Mouse (Mus musculus) ES-E14 (cell line): ENCODE measurements at regions not wholly inside any gene's neighbourhood (a gene's known extent, or its start where the extent isn't known, plus 50 kb on each side); places are given as distances from the start of the nearest gene placed in this dataset.

Source experiments
- DNase-seq: peaks from one replicate; pipeline ENCODE4 v3.0.0-alpha.2; 2013; ENCODE audit warnings: low read depth, low spot score
- H3K27ac ChIP-seq: 2 replicates; pipeline ENCODE4 v1.5.1; 2012; ENCODE audit warnings: low read depth, mild to moderate bottlenecking, low read length, moderate library complexity, mixed read lengths; ENCODE audit not compliant: poor library complexity, insufficient read depth, severe bottlenecking
- H3K36me3 ChIP-seq: 2 replicates; pipeline ENCODE4 v1.6.1; 2012; ENCODE audit warnings: mild to moderate bottlenecking, low read length, moderate library complexity, mixed read lengths; ENCODE audit not compliant: control insufficient read depth, poor library complexity, insufficient read depth, severe bottlenecking
- H3K4me1 ChIP-seq, 2 experiments: fragments of 150-350 bp in 1 of 2; sonication (generic) in 1 of 2; 2 replicates each; pipeline ENCODE4 v1.6.1; 2012; ENCODE audit warnings: low read length in 2 of 2, mild to moderate bottlenecking in 1 of 2, mixed read lengths in 1 of 2; ENCODE audit not compliant: control insufficient read depth in 2 of 2, insufficient read depth in 2 of 2, poor library complexity in 1 of 2
- H3K4me3 ChIP-seq, 2 experiments: fragments of 150-350 bp in 1 of 2; sonication (generic) in 1 of 2; 2 replicates each; pipeline ENCODE4 v1.5.1; 2012; ENCODE audit warnings: low read length in 2 of 2, low read depth in 1 of 2, mild to moderate bottlenecking in 1 of 2, mixed read lengths in 1 of 2; ENCODE audit not compliant: insufficient read depth in 1 of 2, poor library complexity in 1 of 2, severe bottlenecking in 1 of 2
- H3K9ac ChIP-seq: 2 replicates; pipeline ENCODE4 v1.6.1; 2012; ENCODE audit warnings: low read depth, mild to moderate bottlenecking, low read length, mixed read lengths; ENCODE audit not compliant: poor library complexity, insufficient read depth, severe bottlenecking
- H3K9me3 ChIP-seq: fragments of 150-350 bp; sonication (generic); 2 replicates; pipeline ENCODE4 v1.6.1; 2012; ENCODE audit warnings: low read depth, mild to moderate bottlenecking, low read length; ENCODE audit not compliant: control insufficient read depth, insufficient read depth
- CHD2 ChIP-seq: IDR thresholded peaks from 2 replicates; pipeline ENCODE4 v1.6.1; 2014; ENCODE audit warnings: mild to moderate bottlenecking, low read depth, low read length, inconsistent platforms
- HCFC1 ChIP-seq: IDR thresholded peaks from 2 replicates; pipeline ENCODE4 v1.6.1; 2012; ENCODE audit warnings: low read length, inconsistent platforms, borderline replicate concordance; ENCODE audit not compliant: insufficient read depth
- MAFK ChIP-seq: IDR thresholded peaks from 2 replicates; pipeline ENCODE4 v1.6.1; 2014; ENCODE audit warnings: mild to moderate bottlenecking, low read depth, low read length, inconsistent platforms; ENCODE audit not compliant: insufficient read depth
- ZC3H11A ChIP-seq: IDR thresholded peaks from 2 replicates; pipeline ENCODE4 v1.6.1; 2012; ENCODE audit warnings: low read depth, mild to moderate bottlenecking, inconsistent platforms, low read length, borderline replicate concordance
- ZNF384 ChIP-seq: IDR thresholded peaks from 2 replicates; pipeline ENCODE4 v1.6.1; 2012; ENCODE audit warnings: low read depth, low read length, inconsistent platforms
- in situ Hi-C, 2 experiments: fragments of 600-800 bp; cut with MboI; formaldehyde crosslinking; loops; one replicate each; pipeline ENCODE4 v1.15.1; 2025; ENCODE audit warnings: low sequenced_read_pairs in 2 of 2, inconsistent platforms in 1 of 2; ENCODE audit not compliant: unreplicated experiment in 2 of 2

- Histone ChIP-seq H3K36me3 (no peaks in the 10 kb centered on the region), H3K9me3 (no peaks in the 10 kb centered on the region)
- no peak for DNase-seq
Observed at GRCm38 (mm10) chr2:179371553-179371952, 70.7 kb upstream of the Cdh4 start.

GRCm38 (mm10) chr2:179379691-179380443 is 62.4 kb upstream of the Cdh4 start:
- Histone ChIP-seq H3K9me3 (no peaks in the 10 kb centered on the region), H3K4me3 (no peak overlapping the region), H3K4me1 (no peaks in the 10 kb centered on the region), H3K36me3 (no peaks in the 10 kb centered on the region), H3K27ac (no peak overlapping the region), H3K9ac (no peak overlapping the region)
- TF ChIP-seq MAFK (no peak), HCFC1 (no peak), ZC3H11A (no peak), ZNF384 (no peak), CHD2 (no peak)
- no peak for DNase-seq
- in situ Hi-C loops: no loop called here

More at GRCm38 (mm10) chr2:179371553-179371952, 70.7 kb upstream of the Cdh4 start:
- no peak overlapping the region for H3K4me3 ChIP-seq
- no peak for TF ChIP-seq HCFC1
- TF ChIP-seq CHD2: no peak
- H3K4me1 ChIP-seq: no peaks in the 10 kb centered on the region
- in situ Hi-C loops: no loop called here
- H3K27ac ChIP-seq: no peak overlapping the region
- no peak overlapping the region for H3K9ac ChIP-seq

GRCm38 (mm10) chr2:179380444-179380705 is 61.9 kb upstream of the Cdh4 start:
- in situ Hi-C loops: no loop called here
- Histone ChIP-seq H3K4me3 (no peak overlapping the region), H3K36me3 (no peaks in the 10 kb centered on the region), H3K4me1 (no peaks in the 10 kb centered on the region), H3K27ac (no peak overlapping the region), H3K9ac (no peak overlapping the region), H3K9me3 (no peaks in the 10 kb centered on the region)
- TF ChIP-seq ZC3H11A (no peak), ZNF384 (no peak), CHD2 (no peak), MAFK (no peak), HCFC1 (no peak)
- DNase-seq: no peak

- no peak for TF ChIP-seq MAFK
- no peak for TF ChIP-seq ZNF384
- Histone ChIP-seq H3K4me1 (no peaks in the 10 kb centered on the region), H3K4me3 (no peak overlapping the region), H3K9ac (no peak overlapping the region), H3K9me3 (no peaks in the 10 kb centered on the region), H3K27ac (no peak overlapping the region), H3K36me3 (no peaks in the 10 kb centered on the region)
- no peak for DNase-seq
- in situ Hi-C loops: no loop called here
Observed at GRCm38 (mm10) chr2:179381916-179382315, 60.3 kb upstream of the Cdh4 start.

GRCm38 (mm10) chr2:179382594-179382993 is 59.6 kb upstream of the Cdh4 start:
- Histone ChIP-seq H3K9ac (no peak overlapping the region), H3K27ac (no peak overlapping the region), H3K36me3 (no peaks in the 10 kb centered on the region), H3K4me1 (no peaks in the 10 kb centered on the region), H3K4me3 (no peak overlapping the region), H3K9me3 (no peaks in the 10 kb centered on the region)
- TF ChIP-seq HCFC1 (no peak), ZC3H11A (no peak), CHD2 (no peak), ZNF384 (no peak), MAFK (no peak)
- DNase-seq: no peak
- in situ Hi-C loops: no loop called here
